Mouse (Mus musculus) left cerebral cortex, adult 2 months (tissue): ENCODE measurements around the gene 2810004N23Rik. TPM values are rescaled to one million over a fixed set of nuclear protein-coding genes. Genes with fewer than 3 reads are reported as not detected.
"Not testable (repeated sequence)": the region's sequence is repeated elsewhere in the genome, so short reads cannot be mapped to it uniquely, and the experiment has no call there.

Experiments
- DNase-seq, 2 experiments: peaks; one replicate each; pipeline ENCODE4 v3.0.0; 2021 to 2022; ENCODE audit warnings: low spot score in 2 of 2, mixed read lengths in 1 of 2; ENCODE audit errors: extremely low spot score in 1 of 2
- H3K27ac ChIP-seq: fragments of 200-600 bp; 2 replicates; pipeline ENCODE4 v1.8.1; 2022
- H3K4me3 ChIP-seq: fragments of 200-600 bp; 2 replicates; pipeline ENCODE4 v1.8.1; 2022
- CTCF ChIP-seq: fragments of 200-600 bp; IDR thresholded peaks from 2 replicates; pipeline ENCODE4 v1.8.1; 2022; ENCODE audit warnings: antibody characterized with exemption, mild to moderate bottlenecking, moderate library complexity
- intact Hi-C: fragments of 180-260 bp; cut with DNase I; formaldehyde crosslinking; loops from one replicate; pipeline ENCODE4 v1.15.1; 2025
- total RNA-seq, 2 experiments: library from RNA; stranded (reverse); gene quantifications; 2 replicates each; pipeline ENCODE4 v1.2.3; 2021

The 2810004N23Rik gene
- total RNA-seq, 2 experiments from 2014 or later = 19.0 to 20.3 TPM

DNA sequence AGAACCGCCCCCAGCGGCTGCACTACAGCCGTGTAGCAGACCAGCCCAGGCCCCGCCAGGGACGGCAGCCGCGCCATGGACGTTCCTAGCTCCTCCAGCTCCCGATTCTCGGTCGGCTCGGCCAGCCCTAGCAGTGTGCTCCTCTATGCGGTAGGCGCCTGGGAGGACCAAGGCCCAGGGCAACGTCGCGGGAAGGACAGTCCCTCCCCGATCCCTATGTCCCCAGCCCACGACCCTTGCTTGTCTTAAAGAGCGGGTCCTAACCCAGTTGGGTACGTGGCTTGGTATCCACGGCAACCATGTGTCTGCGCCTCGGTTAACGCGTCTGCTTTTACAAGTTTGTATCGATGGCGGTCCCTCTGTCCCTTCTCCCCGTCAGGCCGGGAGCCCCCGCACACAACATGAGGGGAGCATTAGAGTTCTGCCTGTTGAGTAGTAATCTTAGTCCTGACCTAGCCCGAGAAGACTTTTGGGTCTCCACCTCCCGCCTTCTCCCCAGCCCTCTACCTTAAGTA lies 300 bp upstream of the 2810004N23Rik start:
- Histone ChIP-seq H3K4me3 (peak overlapping the region; percentile 90), H3K27ac (peak overlapping the region; percentile 97)
- no peak for TF ChIP-seq CTCF
- intact Hi-C loops = loop anchor here (1.0 to 10.0 kb wide), 2 partner anchors 34 to 152 kb away; partner anchors contain the start of genes Exoc8, Sprtn and Tsnax
- no peak for DNase-seq

DNA sequence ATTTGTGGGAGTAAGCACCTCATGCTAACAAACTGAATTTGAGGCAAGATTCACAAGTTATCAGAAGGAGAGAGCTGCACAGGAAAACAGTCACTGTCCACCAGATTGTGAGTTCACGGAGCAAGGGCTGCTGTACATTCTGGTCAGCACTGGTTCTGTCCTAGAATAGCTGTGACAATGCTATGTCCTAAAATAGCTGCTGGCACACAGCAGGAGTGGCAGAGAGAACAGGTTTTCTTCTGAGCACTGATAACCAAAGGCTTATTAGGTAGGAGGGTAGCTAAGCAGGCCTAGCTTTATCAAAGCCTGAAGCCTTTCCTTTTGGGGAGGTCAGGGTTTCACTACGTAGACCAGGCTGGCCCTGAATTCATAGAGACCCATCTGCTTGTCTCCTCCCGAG lies 2.7 kb downstream of the 2810004N23Rik start:
- intact Hi-C loops = loop anchor here (10.0 kb wide), 1 partner anchor 155 kb away; the partner anchor contains the start of gene Tsnax
- DNase-seq = no peak
- H3K4me3 ChIP-seq = no peak overlapping the region
- TF ChIP-seq CTCF = no peak
- H3K27ac ChIP-seq = no peak overlapping the region

DNA sequence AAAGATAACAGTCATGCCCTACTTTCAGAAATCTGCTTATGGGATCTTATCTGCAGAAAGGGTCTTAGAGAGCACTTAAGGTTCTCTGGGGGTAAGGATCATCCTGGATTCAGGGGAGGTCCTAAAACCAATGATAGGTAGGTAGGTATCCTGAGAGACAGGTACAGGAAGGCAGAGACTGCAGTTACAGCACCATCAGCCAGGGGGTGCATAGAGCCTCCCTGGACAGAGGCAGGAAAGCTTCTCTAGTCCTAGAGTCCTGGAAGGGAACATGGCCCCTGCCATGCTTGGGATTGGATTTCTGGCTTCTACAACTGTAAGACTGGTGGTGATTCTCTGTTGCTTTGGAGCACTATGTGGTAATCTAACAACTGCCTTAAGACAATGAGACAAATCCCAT lies 3.5 kb downstream of the 2810004N23Rik start:
- intact Hi-C loops = no loop called here
- Histone ChIP-seq H3K4me3 (no peak overlapping the region), H3K27ac (no peak overlapping the region)
- no peak for DNase-seq
- peak; percentile 35 for TF ChIP-seq CTCF

DNA sequence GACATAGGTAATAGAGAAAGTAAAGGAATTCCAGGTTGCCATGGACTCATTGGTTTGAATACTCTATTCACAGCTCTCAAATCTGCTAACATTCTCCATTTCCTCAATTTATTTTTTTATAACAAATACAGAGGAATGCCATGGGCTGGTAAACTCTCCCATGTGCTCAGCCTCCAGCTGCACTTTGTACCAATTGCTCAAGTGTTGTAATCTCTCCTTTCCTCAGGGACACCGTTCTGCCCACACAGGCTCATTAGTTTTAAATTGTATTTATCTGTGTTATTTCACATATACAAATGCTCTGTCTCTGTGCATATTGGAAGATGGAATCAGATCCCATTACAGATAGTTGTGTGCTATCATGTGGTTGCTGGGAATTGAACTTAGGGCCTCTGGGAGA lies 9.4 kb downstream of the 2810004N23Rik start:
- intact Hi-C loops = no loop called here
- no peak overlapping the region for H3K4me3 ChIP-seq
- TF ChIP-seq CTCF = no peak
- H3K27ac ChIP-seq = no peak overlapping the region
- DNase-seq = no peak

DNA sequence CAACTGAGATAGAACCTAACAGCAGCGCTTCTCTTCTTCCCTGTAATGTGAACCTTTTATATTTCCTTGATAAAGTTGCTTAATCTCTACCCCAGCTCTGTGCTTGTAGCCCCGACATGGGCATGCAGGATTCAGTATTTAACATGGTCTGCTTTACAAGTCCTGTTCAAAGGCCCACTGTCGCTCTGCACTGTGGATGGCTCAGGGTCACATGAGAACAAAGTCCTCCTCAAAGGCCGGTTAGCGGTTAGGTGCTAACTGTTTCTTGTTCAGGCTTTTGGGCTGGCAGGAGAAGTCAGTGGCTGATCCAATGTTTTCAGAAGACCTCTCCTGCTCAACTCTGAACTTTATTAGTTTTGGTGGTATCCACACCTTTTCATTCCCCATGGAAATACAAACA lies 17.3 kb downstream of the 2810004N23Rik start:
- intact Hi-C loops = no loop called here
- H3K4me3 ChIP-seq = no peak overlapping the region
- H3K27ac ChIP-seq = no peak overlapping the region
- TF ChIP-seq CTCF = no peak
- no peak for DNase-seq

DNA sequence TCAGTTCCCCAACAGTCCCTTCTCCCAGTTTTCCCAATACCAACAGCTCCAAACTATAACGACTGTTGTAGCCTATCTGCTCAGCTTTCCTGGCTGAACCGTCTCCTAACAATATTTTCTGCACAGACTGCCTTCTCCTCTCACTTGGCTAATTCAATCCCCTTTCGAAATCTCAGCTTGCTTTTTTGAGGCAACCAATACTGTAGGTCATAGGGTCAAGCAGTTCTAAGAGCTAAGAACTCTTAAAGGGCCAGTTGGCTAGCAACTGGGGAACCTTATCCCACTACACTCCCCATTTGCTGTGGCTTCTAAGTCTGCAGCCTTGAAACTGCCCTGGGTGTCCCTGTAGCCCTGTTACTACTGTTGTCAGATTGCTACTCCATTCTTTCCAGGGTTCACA lies 17.8 kb downstream of the 2810004N23Rik start:
- intact Hi-C loops = no loop called here
- TF ChIP-seq CTCF = no peak
- no peak for DNase-seq
- H3K27ac ChIP-seq = no peak overlapping the region
- no peak overlapping the region for H3K4me3 ChIP-seq

DNA sequence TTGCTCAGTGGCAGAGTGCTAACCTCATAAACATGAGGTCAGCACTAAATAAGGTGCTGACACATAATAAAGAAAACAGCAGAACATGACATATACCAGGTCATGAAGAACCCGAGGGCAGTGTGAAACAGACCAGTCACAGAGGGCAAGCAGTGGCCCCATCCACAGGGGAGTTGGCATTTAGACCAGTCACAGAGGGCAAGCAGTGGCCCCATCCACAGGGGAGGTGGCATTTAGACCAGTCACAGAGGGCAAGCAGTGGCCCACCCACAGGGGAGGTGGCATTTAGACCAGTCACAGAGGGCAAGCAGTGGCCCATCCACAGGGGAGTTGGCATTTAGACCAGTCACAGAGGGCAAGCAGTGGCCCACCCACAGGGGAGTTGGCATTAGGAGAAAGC lies 20.0 kb downstream of the 2810004N23Rik start:
- intact Hi-C loops, DNase-seq: not testable (repeated sequence)

DNA sequence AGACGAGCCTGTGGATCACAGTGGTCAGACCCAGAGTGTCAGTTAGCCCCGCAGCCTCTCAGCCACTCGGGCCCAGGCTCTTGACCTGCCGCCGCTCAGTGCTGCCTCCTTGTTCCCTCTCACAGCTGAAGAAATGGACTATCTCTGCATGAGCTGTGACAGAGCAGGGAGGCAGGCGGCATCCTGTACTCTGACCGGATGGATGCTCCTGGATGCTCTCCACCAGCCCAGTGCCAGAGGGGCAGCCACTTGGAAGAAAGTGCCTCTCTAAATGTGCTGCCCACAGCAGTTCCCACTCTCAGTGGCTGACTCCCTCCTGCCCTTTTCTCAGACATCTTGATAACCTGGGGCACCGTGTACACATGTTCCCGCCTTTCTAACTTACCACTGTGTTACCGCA lies 21.1 kb downstream of the 2810004N23Rik start:
- no peak for DNase-seq
- Histone ChIP-seq H3K4me3 (no peak overlapping the region), H3K27ac (no peak overlapping the region)
- no peak for TF ChIP-seq CTCF
- intact Hi-C loops = no loop called here

More for the DNA sequence above, 20.0 kb downstream of the 2810004N23Rik start:
- H3K4me3 ChIP-seq, H3K27ac ChIP-seq: not testable (repeated sequence)

DNA sequence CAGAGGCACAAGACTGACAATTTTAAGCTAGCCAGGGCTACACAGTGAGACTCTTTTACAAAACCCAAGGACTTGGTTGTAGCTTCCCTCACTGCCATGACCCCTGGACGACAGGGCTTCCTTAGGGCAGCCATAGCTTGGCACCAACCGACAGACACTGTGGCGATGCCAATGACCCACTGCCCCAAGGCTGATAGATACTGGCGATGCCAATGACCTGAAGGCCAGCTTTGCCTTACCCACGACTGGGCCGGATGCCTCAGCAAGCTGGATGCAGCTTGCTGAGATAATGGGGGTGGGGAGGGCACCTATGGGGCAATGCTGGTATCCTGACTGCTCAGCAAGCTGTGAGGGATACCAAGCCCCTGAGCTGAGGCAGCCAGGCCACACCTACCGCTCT lies 22.0 kb downstream of the 2810004N23Rik start:
- Histone ChIP-seq H3K4me3 (no peak overlapping the region), H3K27ac (no peak overlapping the region)
- no peak for DNase-seq
- intact Hi-C loops = no loop called here
- TF ChIP-seq CTCF = no peak

DNA sequence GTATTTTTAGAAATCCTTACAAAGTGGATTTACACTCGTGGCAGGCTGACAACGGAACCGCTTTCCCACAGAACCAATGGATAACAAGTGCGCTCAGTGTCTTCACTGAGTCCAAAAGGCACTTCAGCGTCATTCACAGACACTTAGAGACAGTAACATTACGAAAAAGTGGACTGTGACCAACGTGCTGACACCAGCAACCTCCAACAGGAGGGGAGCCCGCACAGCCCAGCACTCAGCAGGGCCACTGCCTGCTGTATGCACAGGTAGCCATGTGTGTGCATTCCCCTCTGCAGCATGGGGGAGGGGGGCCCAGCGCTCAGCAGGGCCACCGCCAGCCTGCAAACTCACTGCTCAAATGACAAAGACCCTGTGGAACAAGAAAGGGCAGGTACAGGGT lies 23.5 kb downstream of the 2810004N23Rik start:
- no peak for DNase-seq
- intact Hi-C loops = no loop called here
- no peak for TF ChIP-seq CTCF
- Histone ChIP-seq H3K4me3 (no peak overlapping the region), H3K27ac (no peak overlapping the region)

DNA sequence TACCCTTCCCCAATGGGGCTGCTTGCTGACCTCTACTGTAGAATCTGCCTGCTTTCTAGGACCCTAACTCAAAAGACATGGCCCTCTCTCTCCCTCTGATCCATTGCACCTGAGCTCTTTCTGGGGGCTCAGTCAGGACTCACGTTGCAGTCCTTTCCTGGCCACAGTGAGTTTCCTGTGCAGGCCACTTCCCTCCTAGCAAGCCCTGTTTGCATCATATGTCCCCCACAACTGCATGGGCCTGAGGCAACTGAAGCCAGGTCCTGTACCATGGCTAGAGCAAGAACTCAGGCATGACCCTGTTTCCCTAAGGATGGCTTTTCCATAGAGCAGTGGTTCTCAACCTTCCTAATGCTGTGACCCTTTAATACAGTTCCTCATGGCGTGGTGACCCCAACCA lies 25.0 kb downstream of the 2810004N23Rik start:
- no peak for TF ChIP-seq CTCF
- intact Hi-C loops = no loop called here
- DNase-seq = no peak
- Histone ChIP-seq H3K4me3 (no peak overlapping the region), H3K27ac (no peak overlapping the region)

DNA sequence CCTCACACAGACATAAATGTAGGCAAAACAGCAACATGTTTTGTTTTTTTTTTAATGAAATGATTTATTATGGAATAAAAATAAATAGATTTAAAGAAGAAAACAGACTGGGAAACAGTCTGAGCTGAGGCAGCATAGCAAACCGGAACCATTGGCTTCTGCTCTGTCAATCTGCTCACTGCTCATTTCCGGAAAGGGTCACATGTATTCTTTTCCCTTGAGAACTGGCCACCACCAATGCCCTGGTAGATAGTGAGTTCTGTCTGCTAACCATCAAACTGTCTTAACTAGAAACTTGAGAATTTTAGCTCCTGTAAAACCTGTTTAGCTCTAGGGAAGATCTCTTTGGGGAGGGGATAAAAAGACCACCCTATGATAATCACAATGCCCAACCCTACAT lies 26.0 kb downstream of the 2810004N23Rik start:
- intact Hi-C loops = no loop called here
- DNase-seq = no peak
- TF ChIP-seq CTCF = no peak

DNA sequence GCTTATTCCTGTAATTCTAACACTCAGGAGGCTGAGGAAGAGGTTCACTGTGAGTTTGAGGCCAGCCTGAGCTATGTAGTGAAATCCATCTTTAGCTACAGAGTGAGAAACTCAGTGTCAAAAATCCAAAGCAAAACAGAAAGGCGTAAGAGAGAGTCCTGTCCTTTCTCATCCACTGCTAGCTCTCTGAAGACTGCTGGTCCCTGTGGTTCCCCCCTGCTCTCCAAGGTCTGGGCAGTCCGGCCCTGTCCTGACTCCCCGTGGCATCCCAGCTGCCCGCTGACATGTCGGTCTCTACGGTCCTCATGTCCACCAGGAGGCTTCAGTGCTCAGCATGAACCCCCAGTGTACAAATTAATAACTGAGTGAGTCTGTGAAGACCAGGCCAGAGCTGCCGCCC lies 26.6 kb downstream of the 2810004N23Rik start:
- no peak for TF ChIP-seq CTCF
- intact Hi-C loops = no loop called here
- no peak overlapping the region for H3K27ac ChIP-seq
- no peak for DNase-seq
- no peak overlapping the region for H3K4me3 ChIP-seq

More for the DNA sequence above, 26.0 kb downstream of the 2810004N23Rik start:
- no peak overlapping the region for H3K27ac ChIP-seq
- H3K4me3 ChIP-seq = no peak overlapping the region
